Mouse (Mus musculus) T-helper 1 cell (primary cell): ENCODE data around the gene Actn4.

ENCODE experiments used
- in situ Hi-C: fragments of 300-600 bp; cut with MboI, MseI; formaldehyde crosslinking; loops from one replicate; pipeline ENCODE4 v1.15.1; 2025; ENCODE audit warnings: high pct_unique_total_duplicates

The Actn4 gene

GRCm38 (mm10) chr7:28950346-28951037 is 11.6 kb downstream of the Actn4 start:
- in situ Hi-C loops = no loop called here

GRCm38 (mm10) chr7:28949298-28949697 is 12.8 kb downstream of the Actn4 start:
- in situ Hi-C loops = no loop called here

GRCm38 (mm10) chr7:28948746-28949145 is 13.4 kb downstream of the Actn4 start:
- in situ Hi-C loops = no loop called here

- in situ Hi-C loops = no loop called here
Observed at GRCm38 (mm10) chr7:28946271-28946610, 15.9 kb downstream of the Actn4 start.

- in situ Hi-C loops = no loop called here
Observed at GRCm38 (mm10) chr7:28945416-28946270, 16.5 kb downstream of the Actn4 start.

GRCm38 (mm10) chr7:28944756-28945415 is 17.3 kb downstream of the Actn4 start:
- in situ Hi-C loops = no loop called here

GRCm38 (mm10) chr7:28943451-28944180 is 18.5 kb downstream of the Actn4 start:
- in situ Hi-C loops = no loop called here

GRCm38 (mm10) chr7:28941542-28941941 is 20.6 kb downstream of the Actn4 start:
- in situ Hi-C loops = no loop called here

- in situ Hi-C loops = no loop called here
Observed at GRCm38 (mm10) chr7:28941129-28941528, 21.0 kb downstream of the Actn4 start.

- in situ Hi-C loops = no loop called here
Observed at GRCm38 (mm10) chr7:28939418-28940183, 22.5 kb downstream of the Actn4 start.

- in situ Hi-C loops = no loop called here
Observed at GRCm38 (mm10) chr7:28938654-28939053, 23.5 kb downstream of the Actn4 start.

- in situ Hi-C loops = no loop called here
Observed at GRCm38 (mm10) chr7:28936787-28937186, 25.4 kb downstream of the Actn4 start.

- in situ Hi-C loops = no loop called here
Observed at GRCm38 (mm10) chr7:28933825-28934224, 28.3 kb downstream of the Actn4 start.

GRCm38 (mm10) chr7:28932421-28933041 is 29.6 kb downstream of the Actn4 start:
- in situ Hi-C loops = no loop called here

- in situ Hi-C loops = no loop called here
Observed at GRCm38 (mm10) chr7:28931695-28932039, 30.5 kb downstream of the Actn4 start.

- in situ Hi-C loops = no loop called here
Observed at GRCm38 (mm10) chr7:28931032-28931694, 31.0 kb downstream of the Actn4 start.

GRCm38 (mm10) chr7:28930320-28931031 is 31.7 kb downstream of the Actn4 start:
- in situ Hi-C loops = no loop called here

- in situ Hi-C loops = no loop called here
Observed at GRCm38 (mm10) chr7:28929381-28929780, 32.8 kb downstream of the Actn4 start.

- in situ Hi-C loops = no loop called here
Observed at GRCm38 (mm10) chr7:28926172-28926571, 36.0 kb downstream of the Actn4 start.

- in situ Hi-C loops = no loop called here
Observed at GRCm38 (mm10) chr7:28925317-28925716, 36.8 kb downstream of the Actn4 start.
